Mouse (Mus musculus) stomach, postnatal 0 days (tissue): Measurements from ENCODE around the gene Prkd3. TPM values are rescaled to one million over a fixed set of nuclear protein-coding genes. Genes with fewer than 3 reads are reported as not detected.

Source experiments
- ATAC-seq: fragments of 200-750 bp; cut with Nextera tagmentation; 2 replicates; pipeline ENCODE4 v1.8.0; 2017; ENCODE audit not compliant: low FRiP score, low TSS enrichment
- DNase-seq: peaks from one replicate; pipeline ENCODE4 v3.0.0-alpha.2; 2016; ENCODE audit warnings: low spot score
- H3K27ac ChIP-seq: fragments of 300-500 bp; sonication (generic); replicated peaks from 2 replicates; pipeline ENCODE4 v1.5.1; 2014; ENCODE audit warnings: mild to moderate bottlenecking, control low read depth
- H3K27me3 ChIP-seq: fragments of 300-500 bp; sonication (generic); 2 replicates; pipeline ENCODE4 v1.6.1; 2014; ENCODE audit warnings: low read length; ENCODE audit not compliant: control insufficient read depth, insufficient read depth
- H3K36me3 ChIP-seq: fragments of 300-500 bp; sonication (generic); 2 replicates; pipeline ENCODE4 v1.6.1; 2014; ENCODE audit warnings: low read length, mixed read lengths; ENCODE audit not compliant: control insufficient read depth, insufficient read depth
- H3K4me1 ChIP-seq: fragments of 300-500 bp; sonication (generic); replicated peaks from 2 replicates; pipeline ENCODE4 v1.6.1; 2014; ENCODE audit warnings: antibody characterized with exemption; ENCODE audit not compliant: control insufficient read depth, insufficient read depth
- H3K4me2 ChIP-seq: fragments of 300-500 bp; sonication (generic); replicated peaks from 2 replicates; pipeline ENCODE4 v1.6.1; 2014; ENCODE audit warnings: low read depth, mild to moderate bottlenecking, control low read depth, moderate library complexity
- H3K4me3 ChIP-seq: fragments of 300-500 bp; sonication (generic); 2 replicates; pipeline ENCODE4 v1.5.1; 2014; ENCODE audit warnings: low read depth, low read length, control low read depth
- H3K9ac ChIP-seq: fragments of 300-500 bp; sonication (generic); 2 replicates; pipeline ENCODE4 v1.6.1; 2014; ENCODE audit warnings: mild to moderate bottlenecking, low read length, control low read depth, mixed read lengths
- H3K9me3 ChIP-seq: fragments of 300-500 bp; sonication (generic); 2 replicates; pipeline ENCODE4 v1.6.1; 2016; ENCODE audit warnings: low read length; ENCODE audit not compliant: control insufficient read depth
- CTCF ChIP-seq: IDR thresholded peaks from 2 replicates; pipeline ENCODE4 v1.5.1; 2016; ENCODE audit warnings: antibody characterized with exemption, low read depth, mild to moderate bottlenecking, moderate library complexity
- EP300 ChIP-seq: optimal IDR thresholded peaks from 2 replicates; pipeline ENCODE3; 2016; ENCODE audit warnings: antibody characterized with exemption
- WGBS: fragments of 180-500 bp; shearing (Covaris S2); extraction: QIAGEN DNeasy Blood & Tissue Kit; methylation state at CpG from one replicate; pipeline ENCODE4 v1.1.7; 2014; 5-methylcytosine and 5-hydroxymethylcytosine counted together
- polyA plus RNA-seq: library from polyadenylated mRNA; unstranded; fragments of >200 nt; fragmentation: Nextera tagmentation; extraction: Ambion mirVana; gene quantifications from 2 replicates; pipeline ENCODE4 v1.2.1, GENCODE M21; 2015

Prkd3 gene
- polyA plus RNA-seq, 1 experiment from 2014 or later: 11.4 TPM

GRCm38 (mm10) chr17:79018422-79018821 is 2.2 kb downstream of the Prkd3 start:
- ATAC-seq (no peak), DNase-seq (no peak)
- Histone ChIP-seq H3K36me3 (no peaks in the 10 kb centered on the region), H3K9ac (no peak overlapping the region), H3K4me1 (no peaks in the 10 kb centered on the region), H3K27ac (no peak overlapping the region), H3K4me2 (peak overlapping the region; percentile 27), H3K9me3 (no peaks in the 10 kb centered on the region), H3K4me3 (no peak overlapping the region), H3K27me3 (no peaks in the 10 kb centered on the region)
- 29% methylated on average over 9 of the region's 9 CpGs for WGBS
- TF ChIP-seq CTCF: no peak
- no peak for TF ChIP-seq EP300

DNA sequence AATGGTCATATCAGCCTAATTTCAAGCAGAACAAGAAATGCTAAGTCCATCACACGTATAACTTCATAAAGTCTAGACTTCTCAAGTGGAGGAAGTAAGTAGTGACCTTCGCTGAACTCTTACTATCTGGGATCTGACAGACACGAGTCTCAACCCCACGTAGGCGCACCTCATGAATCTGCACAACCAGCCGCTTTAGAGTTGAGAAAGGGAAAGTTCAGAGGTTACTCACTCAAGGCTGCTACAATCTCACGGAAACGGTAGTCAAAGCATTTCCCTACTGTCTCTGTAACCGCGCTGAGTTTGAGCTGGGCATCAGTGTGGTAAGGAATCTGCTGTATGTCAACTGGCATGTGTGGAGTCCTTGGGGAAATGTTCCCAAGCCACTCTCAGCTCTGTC is 4.8 kb downstream of the Prkd3 start:
- Histone ChIP-seq H3K27ac (no peak overlapping the region), H3K4me1 (no peaks in the 10 kb centered on the region), H3K27me3 (no peaks in the 10 kb centered on the region), H3K4me2 (no peak overlapping the region), H3K36me3 (peaks cover 5% of the 10 kb centered on the region; the same call in 1 of the 2 replicates), H3K9me3 (no peaks in the 10 kb centered on the region), H3K9ac (no peak overlapping the region), H3K4me3 (no peak overlapping the region)
- TF ChIP-seq EP300 (no peak), CTCF (no peak)
- DNase-seq (no peak), ATAC-seq (no peak)
- 69% methylated on average over 10 of the region's 10 CpGs for WGBS

DNA sequence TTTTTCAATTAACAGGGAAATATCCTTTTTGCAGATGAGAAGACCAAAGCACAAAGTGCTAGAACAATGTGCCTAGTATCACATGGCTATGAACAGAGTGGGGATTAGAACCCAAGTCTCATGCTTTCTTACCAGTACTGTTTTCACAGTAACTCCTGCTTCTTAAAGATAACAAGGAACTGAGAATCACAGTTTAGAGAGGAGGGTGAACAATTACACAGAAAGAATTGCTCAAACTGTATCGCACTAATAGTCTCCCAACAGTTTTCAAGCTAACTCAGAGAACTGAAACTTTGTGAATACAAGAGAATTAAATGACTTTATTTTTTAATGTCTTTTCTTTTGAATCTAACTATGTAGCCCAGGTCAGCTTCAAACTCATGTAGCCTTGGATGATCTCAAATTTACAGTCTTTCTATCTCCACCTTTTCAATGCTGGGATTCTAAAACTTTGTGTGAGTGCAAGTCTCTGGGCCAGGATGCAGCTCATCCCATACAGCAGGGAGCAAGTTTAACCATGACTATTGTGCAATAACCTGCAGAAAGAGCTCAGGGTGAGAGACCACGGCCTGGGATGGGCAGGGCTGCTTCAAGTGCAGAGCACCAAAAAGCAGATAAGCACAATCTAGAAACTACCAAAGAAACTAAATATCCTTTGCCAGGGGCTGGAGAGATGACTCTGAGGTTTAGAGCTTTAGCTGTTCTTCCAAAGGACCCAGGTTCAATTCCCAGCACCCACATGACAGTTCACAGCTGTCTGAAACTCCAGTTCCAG is 5.5 kb downstream of the Prkd3 start:
- no peaks in the 10 kb centered on the region for H3K27me3 ChIP-seq
- no peak for ATAC-seq
- no peak for DNase-seq
- H3K4me3 ChIP-seq: no peak overlapping the region
- no peak for TF ChIP-seq EP300
- TF ChIP-seq CTCF: no peak
- H3K36me3 ChIP-seq: peaks cover 5% of the 10 kb centered on the region; the same call in 1 of the 2 replicates
- H3K9me3 ChIP-seq: no peaks in the 10 kb centered on the region
- H3K4me2 ChIP-seq: no peak overlapping the region
- H3K4me1 ChIP-seq: no peaks in the 10 kb centered on the region
- H3K9ac ChIP-seq: no peak overlapping the region
- WGBS: 74% methylated on average over 2 of the region's 2 CpGs
- H3K27ac ChIP-seq: no peak overlapping the region

GRCm38 (mm10) chr17:79013625-79014024 is 7.0 kb downstream of the Prkd3 start:
- H3K9ac ChIP-seq: no peak overlapping the region
- H3K4me3 ChIP-seq: no peak overlapping the region
- H3K9me3 ChIP-seq: no peaks in the 10 kb centered on the region
- ATAC-seq (no peak), DNase-seq (no peak)
- H3K4me2 ChIP-seq: no peak overlapping the region
- H3K27ac ChIP-seq: no peak overlapping the region
- peaks cover 7% of the 10 kb centered on the region; the same call in 1 of the 2 replicates for H3K36me3 ChIP-seq
- H3K4me1 ChIP-seq: no peaks in the 10 kb centered on the region
- WGBS: 73% methylated on average over 2 of the region's 2 CpGs
- no peak for TF ChIP-seq EP300
- no peak for TF ChIP-seq CTCF
- H3K27me3 ChIP-seq: no peaks in the 10 kb centered on the region

DNA sequence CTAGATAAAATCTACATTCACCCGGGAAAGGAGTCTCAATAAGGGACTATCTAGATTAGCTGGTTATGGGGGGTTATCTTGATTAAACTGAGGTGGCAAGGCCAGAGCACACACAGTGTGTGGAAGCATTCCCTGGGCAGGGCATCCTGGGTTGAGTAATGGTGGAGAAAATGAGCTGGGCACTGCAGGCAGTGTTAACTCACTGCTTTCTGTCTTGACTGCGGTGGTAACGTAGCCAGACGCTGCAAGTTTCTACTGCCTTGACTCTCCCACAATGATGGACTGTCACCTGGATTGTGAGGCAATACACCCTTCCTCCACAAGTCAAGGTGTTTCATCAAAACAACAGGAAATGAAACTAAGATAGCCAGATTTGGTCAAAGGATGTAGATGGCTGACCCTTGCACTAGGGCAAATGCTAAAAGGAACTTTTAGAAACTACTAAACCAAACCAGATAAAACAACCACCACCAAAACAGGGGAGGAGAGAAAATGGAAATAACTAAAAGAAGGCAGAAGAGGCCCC is 20.8 kb downstream of the Prkd3 start:
- TF ChIP-seq EP300: no peak
- Histone ChIP-seq H3K27ac (no peak overlapping the region), H3K9ac (no peak overlapping the region), H3K4me1 (no peaks in the 10 kb centered on the region), H3K9me3 (no peaks in the 10 kb centered on the region), H3K4me3 (no peak overlapping the region), H3K27me3 (no peaks in the 10 kb centered on the region), H3K36me3 (no peaks in the 10 kb centered on the region), H3K4me2 (no peak overlapping the region)
- ATAC-seq: no peak
- DNase-seq: no peak
- 83% methylated on average over 4 of the region's 4 CpGs for WGBS

GRCm38 (mm10) chr17:78999189-78999588 is 21.4 kb downstream of the Prkd3 start:
- DNase-seq (no peak), ATAC-seq (no peak)
- 86% methylated on average over 3 of the region's 3 CpGs for WGBS
- Histone ChIP-seq H3K9me3 (no peaks in the 10 kb centered on the region), H3K27me3 (no peaks in the 10 kb centered on the region), H3K4me3 (no peak overlapping the region), H3K4me2 (no peak overlapping the region), H3K36me3 (no peaks in the 10 kb centered on the region), H3K9ac (no peak overlapping the region), H3K27ac (no peak overlapping the region), H3K4me1 (no peaks in the 10 kb centered on the region)
- TF ChIP-seq CTCF (no peak), EP300 (no peak)
